Mouse (Mus musculus): ENCODE results near the gene Tunar. TPM values are rescaled to one million over a fixed set of nuclear protein-coding genes. Genes with fewer than 3 reads are reported as not detected.

Tunar gene
- total RNA-seq, 1 experiment from 2014 or later, result not detected

GRCm38 (mm10) chr12:105382733-105383132, 49.1 kb downstream of the Tunar start:
- ATAC-seq (ENCODE audit: extremely low read depth, insufficient number of reproducible peaks, low FRiP score, poor library complexity, severe bottlenecking), result no peak

DNA sequence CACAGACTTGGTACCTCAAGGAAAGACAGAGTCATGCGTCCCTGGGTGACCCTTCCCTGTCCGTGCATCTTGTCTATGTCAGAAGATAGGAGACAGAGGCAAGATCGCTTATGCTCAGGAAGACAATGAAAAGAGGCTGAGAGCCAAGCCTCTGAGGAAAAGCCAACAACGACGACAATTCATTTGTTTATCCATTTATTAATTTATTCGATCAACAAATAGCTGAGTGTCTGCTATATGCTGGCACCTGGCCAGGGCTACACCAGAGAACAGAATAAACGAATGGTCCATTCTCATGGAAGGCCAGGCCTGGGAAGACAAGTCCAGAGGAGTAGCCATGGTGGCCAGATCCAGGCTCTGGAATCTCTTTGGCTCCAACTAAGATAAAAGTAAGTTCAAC, 61.0 kb downstream of the Tunar start:
- ATAC-seq (ENCODE audit: extremely low read depth, insufficient number of reproducible peaks, low FRiP score, poor library complexity, severe bottlenecking), result no peak

DNA sequence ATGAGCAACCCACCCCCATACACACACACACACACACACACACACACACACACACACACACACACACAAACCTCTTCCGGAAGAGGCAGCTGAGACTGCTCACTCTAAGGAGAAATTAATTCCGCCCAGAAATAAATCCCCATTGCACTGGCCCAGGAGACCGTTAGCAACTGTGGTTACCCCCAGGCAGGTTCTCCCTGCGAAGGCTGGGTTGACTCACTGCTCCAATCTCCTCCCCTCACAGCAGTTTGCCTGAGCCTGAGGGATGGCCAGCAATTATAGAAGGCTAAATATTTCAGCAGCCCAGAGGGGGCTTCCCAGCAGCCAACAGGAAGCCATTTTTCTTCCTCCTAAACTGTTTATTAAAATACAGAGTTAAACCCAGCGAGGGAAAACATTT, 64.5 kb downstream of the Tunar start:
- no peak for ATAC-seq (ENCODE audit: extremely low read depth, insufficient number of reproducible peaks, low FRiP score, poor library complexity, severe bottlenecking)

GRCm38 (mm10) chr12:105403742-105404141, 70.1 kb downstream of the Tunar start:
- no peak for ATAC-seq (ENCODE audit: extremely low read depth, insufficient number of reproducible peaks, low FRiP score, poor library complexity, severe bottlenecking)

DNA sequence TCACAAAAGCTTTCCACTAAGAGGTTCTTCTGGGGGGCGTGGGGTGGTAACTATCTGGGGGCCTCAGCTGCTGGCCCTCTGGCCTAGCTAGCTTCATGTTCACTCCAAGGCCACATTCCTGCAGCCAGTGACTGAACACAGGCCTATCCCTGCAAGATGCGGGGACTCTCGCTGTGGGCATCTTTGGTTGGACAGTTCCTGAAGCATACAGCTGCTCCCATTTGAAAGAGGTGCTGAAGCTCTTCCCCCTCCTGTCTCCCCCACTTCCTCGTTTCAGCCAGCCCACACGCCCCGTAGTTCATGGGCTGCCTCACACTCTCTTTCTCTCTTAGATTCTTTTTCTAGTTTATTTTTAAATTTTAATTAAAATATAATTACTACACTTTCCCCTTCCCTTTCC, 72.3 kb downstream of the Tunar start:
- no peak for ATAC-seq (ENCODE audit: extremely low read depth, insufficient number of reproducible peaks, low FRiP score, poor library complexity, severe bottlenecking)

DNA sequence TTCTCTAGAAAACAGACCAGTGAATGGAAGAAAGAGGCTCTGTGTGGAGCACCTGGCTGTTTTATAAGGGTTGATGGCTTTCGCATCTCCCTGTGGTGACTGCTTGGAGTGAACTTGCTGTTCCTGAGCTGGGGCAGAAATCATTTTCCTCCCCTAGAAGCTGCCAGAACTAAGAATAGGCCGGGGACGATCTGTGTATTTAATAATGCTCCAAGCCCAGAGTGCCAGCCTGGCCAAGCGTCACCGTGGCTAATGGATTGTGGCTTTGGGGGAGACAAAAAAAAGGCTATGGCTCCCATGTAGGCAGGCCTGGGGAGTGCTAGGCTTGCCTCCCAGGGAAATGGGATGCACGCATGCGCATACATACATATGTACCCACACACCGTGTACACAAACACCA, 80.2 kb downstream of the Tunar start:
- no peak for ATAC-seq (ENCODE audit: extremely low read depth, insufficient number of reproducible peaks, low FRiP score, poor library complexity, severe bottlenecking)

DNA sequence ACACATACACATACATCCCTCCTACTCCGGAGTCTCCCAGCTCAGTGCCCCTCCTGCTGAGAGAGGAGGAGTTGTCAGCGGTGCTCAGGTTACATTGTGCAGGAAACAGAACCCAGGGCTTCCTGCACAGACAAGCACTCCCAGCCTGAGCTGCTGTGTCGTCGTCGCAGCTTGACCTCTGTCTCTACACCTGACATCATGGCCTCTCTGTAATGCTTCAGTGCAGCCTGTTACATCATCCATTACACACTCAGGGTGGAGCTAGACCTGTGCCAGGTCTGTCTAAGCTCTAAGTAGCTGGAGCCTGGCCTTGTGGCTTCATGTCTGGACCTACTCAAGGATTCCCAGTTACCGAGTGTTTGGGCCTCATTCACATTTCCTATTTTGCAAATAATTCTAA, 86.8 kb downstream of the Tunar start:
- no peak for ATAC-seq (ENCODE audit: extremely low read depth, insufficient number of reproducible peaks, low FRiP score, poor library complexity, severe bottlenecking)

DNA sequence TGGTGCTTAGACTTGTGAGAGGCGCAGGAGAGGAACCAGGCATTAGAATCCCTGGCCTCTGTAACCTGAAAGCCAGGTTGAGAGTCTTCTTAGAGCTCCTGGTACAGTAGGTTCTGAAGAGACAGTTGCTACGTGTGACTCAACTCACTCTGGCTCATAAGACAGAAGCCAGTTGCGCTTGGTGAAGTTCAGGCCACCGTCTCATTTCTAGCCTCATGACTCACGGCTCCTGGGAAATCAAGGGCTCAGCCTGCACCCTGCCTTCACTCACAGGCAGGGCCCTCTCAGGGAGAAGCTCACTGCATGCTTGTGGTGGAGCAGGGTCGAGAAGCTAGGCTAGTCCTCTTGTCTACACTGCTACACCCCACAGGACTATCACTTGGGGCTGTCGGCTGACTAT, 92.9 kb downstream of the Tunar start:
- no peak for ATAC-seq (ENCODE audit: extremely low read depth, insufficient number of reproducible peaks, low FRiP score, poor library complexity, severe bottlenecking)

DNA sequence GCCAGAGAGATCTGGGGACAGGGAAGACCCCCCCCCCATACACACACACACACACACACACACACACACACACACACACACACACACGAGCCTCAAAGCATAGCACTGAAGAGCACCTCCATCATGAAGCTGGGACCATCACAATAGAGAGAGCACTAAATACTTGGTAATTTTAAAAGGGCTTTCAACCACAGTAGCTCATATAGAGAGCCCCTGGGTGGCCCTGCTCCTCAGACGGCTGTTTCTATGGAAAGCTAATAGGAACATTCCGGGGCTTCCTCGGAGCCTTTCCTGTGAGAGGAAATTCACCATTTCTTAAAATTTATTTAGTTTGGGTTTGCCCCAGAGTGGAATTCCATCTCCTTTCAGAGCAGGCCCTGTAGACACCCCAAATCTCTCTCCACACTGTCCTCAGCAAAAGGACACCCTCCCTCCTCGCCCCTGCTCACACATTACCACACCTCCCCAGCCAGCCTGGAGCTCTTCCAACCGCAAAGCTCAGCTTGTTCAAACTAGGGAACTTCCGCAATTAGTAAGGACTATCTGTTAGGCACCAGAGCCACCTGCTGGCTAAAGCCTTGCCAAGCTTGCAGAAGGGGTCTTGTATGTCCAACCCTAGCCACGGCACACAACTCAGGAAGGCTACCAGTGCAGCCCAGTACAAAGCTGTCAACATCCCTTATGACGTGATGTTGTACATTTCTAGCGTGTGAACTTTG, 93.5 kb downstream of the Tunar start:
- ATAC-seq (ENCODE audit: extremely low read depth, insufficient number of reproducible peaks, low FRiP score, poor library complexity, severe bottlenecking), result no peak

DNA sequence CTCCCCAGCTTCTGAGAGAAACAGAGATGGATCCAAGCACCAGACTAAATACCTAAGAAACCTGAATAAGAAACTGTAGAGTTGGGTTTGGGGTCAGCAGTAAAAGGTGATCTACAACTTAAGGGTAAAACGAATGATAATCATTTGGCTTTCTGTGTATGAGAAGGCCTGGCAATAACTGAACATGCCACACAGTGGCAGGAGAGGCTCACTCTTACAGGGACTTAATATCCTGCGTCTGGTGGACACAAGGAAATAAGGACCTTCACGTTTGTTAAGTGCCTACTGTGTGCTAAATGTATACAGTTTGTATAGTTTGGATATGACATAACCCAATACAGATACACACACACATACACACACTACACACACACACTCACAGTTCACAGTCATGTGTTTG, 98.2 kb downstream of the Tunar start:
- ATAC-seq (ENCODE audit: extremely low read depth, insufficient number of reproducible peaks, low FRiP score, poor library complexity, severe bottlenecking), result no peak

DNA sequence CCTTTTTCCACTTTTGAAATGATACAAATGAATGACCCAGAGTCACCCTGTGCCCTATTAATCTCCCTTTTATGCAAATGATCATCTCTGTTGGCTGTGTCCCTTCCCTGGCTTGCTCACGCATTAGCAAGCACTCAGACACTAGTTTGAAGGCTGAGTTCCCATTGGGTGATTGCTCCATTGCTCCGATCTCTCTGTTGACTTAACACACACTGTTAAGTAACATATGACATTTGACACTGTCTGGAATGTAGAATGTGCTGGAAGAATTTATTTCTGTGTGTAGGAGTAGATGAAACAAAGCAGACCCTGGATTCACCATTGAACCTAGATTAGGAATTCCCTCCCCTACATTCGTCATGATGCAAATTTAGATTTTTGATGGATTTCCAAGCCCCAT, 99.1 kb downstream of the Tunar start:
- no peak for ATAC-seq (ENCODE audit: extremely low read depth, insufficient number of reproducible peaks, low FRiP score, poor library complexity, severe bottlenecking)

Other genes starting within 250 kb of the Tunar start
- gene Tcl1b2, start 187.9 kb upstream of the Tunar start, total RNA-seq (2017), result not detected in 2 replicates
- not detected in 2 replicates for gene Tcl1b1, start 174.2 kb upstream of the Tunar start, total RNA-seq (2017)
- gene Tcl1b5, start 157.5 kb upstream of the Tunar start, total RNA-seq (2017), result not detected in 2 replicates
- gene Tcl1b3, start 142.8 kb upstream of the Tunar start, total RNA-seq (2017), result not detected in 2 replicates
- gene Tcl1b4, start 131.9 kb upstream of the Tunar start, total RNA-seq (2017), result not detected in 2 replicates
- gene Tcl1, start 111.1 kb upstream of the Tunar start, total RNA-seq (2017), result not detected in 2 replicates
- gene D430019H16Rik, start 120.0 kb downstream of the Tunar start, total RNA-seq (2017), result 0.25 TPM in 1 of 2 replicates, not detected in the other
- gene Bdkrb2, start 229.4 kb downstream of the Tunar start, total RNA-seq (2017), result not detected in 2 replicates